Mouse (Mus musculus): ENCODE measurements around the gene 1810030O07Rik.
"Not testable (repeated sequence)": the region's sequence is repeated elsewhere in the genome, so short reads cannot be mapped to it uniquely, and the experiment has no call there.

1810030O07Rik gene

DNA sequence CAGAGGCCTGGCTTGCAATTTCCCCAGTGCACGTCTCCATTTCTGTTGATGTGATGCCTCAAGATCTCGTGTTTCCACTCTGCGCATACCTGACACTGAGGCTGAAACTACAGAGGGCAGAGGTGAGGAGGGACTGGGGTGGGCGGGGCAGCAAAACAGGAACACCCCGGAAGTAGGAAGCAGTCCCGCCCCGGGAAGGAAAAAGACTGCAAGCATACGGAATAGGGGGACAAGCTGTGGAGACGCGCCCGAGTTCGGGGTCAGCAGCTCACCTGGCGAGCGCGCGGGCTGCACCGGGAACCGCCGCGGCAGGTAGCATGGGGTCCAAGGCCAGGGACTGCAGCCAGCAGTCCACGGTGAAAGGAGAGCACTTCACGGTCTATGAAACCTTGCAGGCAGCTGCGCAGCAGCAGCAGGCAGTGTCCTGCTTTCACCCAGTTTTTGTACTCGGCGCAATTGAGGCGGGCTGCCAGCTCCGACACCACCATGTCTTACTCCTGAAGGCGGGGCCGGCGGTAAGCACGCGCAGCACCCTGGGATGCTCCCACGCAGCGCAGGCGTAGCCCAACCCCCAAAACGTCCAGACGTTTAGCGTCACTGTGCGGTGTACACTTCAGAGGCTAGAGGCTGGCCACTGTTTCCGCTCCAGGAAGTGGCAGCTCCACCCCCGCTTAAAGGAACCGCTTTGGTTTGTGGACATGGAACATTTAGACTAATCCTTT, at the start of gene 1810030O07Rik:
1810030O07Rik (minus strand) TSS at position 615 of the 722 bp plus-strand sequence.
- in situ Hi-C loops (cut with MboI), result no loop called here

DNA sequence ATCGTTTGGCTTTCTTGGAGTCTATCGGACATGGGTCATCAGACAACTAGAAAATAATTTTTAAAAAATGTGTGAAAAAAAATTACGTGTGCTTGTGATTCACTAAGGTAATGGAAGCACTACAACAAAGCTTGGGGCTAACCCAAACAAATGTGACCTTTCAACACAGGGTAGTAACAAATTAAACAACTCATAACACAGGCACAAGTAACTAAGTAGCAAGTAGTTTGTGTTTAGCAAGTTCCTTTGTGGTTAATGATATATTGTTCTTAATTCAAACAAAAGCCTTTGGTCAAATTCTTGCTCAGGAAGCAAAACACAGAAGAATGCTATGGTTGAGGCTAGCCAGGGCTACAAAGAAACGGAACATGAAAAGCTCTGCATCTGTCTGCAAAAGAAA, 42.6 kb upstream of the 1810030O07Rik start:
- in situ Hi-C loops (cut with MboI), result loop anchor here (25.0 kb wide), 1 partner anchor 396 kb away; no protein-coding TSS in a partner anchor

DNA sequence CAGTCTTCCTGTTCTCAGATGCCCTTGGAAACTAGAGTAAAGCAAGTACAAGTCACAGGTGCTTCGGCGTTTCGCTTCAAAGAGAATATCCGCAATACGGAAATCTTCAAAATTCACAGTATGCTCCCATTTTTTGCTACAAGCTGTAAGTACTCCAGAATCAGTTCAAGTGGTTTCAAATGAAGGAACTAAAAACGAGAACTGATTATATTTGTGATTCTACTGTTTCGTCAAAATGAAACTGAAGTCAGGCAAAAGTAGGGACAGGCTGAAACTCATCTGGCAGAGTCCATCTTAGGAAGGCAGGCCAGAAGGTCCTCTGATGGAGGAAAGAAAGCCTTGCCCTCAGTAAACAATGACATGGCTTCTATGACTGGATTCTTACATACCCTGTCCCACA, 40.3 kb upstream of the 1810030O07Rik start:
- in situ Hi-C loops (cut with MboI), result loop anchor here (25.0 kb wide), 1 partner anchor 399 kb away; no protein-coding TSS in a partner anchor

DNA sequence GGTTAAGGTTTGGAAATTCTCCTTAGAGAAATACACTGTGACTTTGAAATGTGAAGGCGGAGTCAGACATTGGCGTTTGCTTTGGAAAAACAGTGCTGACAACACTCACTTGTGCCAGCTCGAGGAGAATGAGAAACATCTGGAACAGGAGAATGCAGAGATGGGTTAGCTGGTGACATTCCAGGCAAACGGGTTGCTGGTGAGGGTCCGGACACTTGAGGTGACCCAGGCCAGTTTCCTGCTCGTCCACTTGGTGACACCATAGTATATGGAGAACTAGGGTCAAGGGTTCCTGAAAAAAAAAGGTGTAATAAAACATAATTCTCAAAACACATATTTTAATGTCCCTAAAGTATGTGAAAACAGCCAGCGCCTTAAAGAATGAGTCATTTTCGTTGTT, 13.4 kb upstream of the 1810030O07Rik start:
- in situ Hi-C loops (cut with MboI), result no loop called here

DNA sequence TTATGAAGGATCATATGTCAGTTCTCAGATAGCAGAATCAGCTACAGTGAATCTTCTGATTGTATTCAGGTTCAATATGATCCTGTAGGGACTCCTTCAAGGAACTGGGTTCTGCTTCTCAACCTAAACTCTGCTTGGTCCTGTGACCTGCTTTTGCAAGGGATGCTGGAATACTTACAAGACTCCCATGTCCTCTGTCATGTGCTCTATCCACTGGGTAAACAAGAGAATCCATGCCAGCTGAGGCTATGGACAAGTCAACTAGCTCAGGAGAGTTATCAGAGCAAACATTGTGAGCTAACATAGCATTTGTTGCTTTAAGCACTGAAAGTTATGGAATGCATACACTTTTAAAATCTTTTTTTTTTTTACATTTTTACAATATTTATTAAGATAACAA, 12.6 kb upstream of the 1810030O07Rik start:
- in situ Hi-C loops (cut with MboI), result no loop called here

DNA sequence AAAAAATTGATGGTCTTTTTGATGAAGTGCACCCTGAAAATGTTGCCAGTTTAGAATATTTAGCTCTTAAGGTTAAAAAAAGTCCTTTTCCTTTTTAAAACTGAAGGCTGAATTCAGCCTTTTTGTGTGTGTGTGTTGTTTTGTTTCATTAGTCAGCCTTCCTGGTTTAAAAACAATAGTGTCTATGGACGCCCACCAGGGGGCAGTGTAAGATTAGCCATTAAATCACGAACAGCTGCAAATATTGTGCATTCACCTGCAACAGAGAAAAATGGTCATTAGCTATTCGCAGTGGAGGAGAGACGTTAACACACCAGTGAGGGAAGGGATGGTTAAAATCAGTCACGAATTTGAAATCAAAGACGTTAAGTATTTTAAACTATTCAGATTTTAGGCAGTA, 3.9 kb upstream of the 1810030O07Rik start:
- in situ Hi-C loops (cut with MboI), result no loop called here

DNA sequence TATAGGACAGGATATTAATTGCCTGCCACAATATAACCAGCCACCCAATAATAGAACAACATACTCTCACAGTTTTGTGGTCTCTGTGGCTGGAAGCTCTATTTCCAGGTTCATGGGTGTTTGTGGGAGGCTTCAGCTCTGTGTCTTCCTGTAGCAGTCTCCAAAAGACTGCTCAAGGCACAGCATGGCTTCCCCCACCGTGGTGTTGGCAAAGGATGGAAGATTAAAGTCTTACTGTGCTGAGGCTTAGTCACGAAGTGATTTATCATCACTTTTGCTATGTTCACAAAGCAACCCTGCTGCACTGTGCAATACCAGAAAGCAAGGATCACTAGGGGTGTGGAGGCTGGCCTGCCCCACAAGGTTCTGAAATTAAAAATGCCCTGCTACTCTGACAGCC, 19.6 kb downstream of the 1810030O07Rik start:
- in situ Hi-C loops (cut with MboI), result no loop called here

DNA sequence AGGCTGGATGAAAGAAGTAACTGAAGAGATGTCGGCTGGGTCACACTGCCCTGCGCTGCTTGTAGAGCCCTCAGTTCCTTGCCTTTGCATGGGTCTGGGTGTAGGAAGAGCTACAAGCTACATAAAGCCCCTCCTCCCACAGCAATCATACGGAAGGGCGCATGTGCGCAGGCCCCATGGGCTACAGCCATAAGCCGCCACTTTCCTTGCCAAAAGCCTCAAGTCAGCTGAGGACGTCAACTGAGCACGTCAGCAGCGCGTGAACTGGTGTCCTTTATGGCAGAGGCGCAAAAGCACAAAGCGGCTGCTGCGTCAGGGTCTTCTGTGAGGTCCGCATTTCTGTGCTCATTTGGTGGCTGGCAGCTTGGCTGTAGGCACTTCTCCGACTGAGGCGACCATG, 21.6 kb downstream of the 1810030O07Rik start:
- in situ Hi-C loops (cut with MboI), result no loop called here

DNA sequence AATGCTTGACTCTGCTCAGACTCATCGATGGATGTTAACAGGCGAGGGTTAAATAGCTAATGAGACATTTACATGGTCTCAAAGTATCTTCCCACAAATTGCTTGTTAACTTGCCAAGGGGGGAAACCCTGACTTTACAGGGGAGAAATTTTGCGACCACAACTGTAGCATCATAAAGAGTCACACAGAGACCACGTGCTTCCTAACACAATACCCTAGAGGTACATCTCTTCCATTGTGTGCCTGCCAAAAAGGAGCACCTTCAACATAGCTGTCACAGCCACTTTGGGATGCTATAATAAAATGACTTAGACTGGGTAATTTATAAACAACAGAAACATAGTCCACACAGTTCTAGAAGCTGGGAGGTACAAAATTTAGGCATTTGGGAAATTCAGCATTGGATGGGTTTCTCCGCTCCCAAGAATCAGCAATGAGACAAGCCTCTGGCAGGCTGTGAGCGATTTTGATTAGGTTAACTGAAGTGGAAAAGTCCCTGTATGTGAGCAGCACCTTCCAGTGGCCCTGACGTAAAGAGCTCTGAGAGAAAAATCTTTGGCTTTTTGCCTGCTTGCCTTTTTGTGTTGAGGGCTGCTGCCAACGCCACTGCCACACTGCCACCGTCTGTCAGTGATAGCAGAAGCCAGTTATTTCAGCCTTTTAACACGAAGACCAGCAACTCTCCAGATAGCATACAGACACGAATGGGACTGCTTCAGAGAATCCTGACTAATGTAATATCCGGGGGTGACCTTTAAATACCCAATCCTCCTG, 27.8 kb downstream of the 1810030O07Rik start:
- in situ Hi-C loops (cut with MboI), result no loop called here

DNA sequence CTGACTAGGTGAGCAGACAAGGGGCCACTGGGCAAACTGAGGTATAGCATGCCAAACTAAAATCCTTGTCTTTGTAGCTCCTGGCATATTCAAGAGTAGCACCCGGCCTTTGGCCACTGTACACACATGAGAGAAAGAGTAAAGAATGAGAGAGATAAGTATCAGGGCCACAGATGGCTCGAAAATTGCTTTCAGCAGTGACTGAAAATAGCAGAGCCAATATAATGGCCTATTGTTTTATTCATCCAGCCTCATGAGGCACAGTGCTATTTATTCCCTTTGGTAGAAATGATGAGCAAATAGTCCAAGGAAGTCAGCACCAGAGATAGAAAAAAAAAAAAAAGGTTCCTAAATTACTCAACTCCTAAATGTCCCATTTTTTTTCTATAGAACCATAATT, 28.5 kb downstream of the 1810030O07Rik start:
- in situ Hi-C loops (cut with MboI), result no loop called here

DNA sequence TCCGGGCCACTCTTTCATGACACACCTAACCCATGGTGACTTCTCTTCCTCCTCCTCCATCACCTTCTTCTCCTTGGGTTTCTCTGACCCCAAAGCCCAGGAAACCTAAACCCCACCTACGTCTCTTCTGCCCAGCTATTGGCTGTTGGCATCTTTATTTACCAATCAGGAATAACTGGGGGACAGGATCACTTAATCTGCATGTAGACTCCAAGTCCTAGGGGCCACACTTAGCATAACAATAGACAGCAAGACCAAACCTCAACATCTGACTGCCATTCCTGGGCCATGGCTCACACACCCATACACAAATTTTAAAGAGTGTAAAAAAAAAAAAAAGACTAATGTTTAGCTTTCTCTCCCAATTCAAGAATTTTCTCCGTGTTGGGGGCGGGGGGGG, 48.3 kb downstream of the 1810030O07Rik start:
- in situ Hi-C loops (cut with MboI), result no loop called here

DNA sequence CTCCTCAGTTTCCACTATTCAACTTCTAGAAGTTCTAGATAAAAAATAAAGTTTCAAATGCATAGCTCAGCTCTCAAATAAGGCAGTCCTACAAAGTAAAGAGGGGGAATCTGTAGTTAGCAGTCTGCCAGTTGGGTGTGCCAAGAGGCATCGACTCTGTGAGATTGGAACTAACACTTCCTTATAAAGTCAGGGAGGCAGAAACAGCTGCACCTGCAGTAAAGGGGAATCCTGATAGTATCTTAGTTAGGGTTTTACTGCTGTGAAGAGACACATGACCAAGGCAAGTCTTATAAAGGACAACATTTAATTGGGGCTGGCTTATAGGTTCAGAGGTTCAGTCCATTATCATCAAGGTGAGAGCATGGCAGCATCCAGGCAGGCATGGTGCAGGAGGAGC, 61.1 kb downstream of the 1810030O07Rik start:
- in situ Hi-C loops (cut with MboI), result not testable (repeated sequence)

DNA sequence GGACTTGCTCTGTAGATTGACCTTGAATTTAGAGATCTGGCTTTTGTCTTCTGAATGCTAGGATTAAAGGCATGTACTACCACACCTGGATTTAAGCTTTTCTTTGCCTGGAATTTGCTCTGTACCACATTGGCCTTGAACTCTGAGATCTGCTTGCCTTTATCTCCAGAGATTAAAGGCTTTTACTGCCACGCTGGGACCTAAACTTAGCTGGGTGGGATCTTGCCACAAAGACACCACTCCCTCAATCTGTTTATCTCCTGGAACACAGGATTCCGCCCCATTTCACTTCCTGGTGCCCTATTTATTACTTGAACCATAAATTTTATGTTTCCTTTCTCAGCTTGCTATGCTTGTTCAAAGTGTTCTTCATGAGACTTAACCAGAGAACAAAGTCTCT, 62.3 kb downstream of the 1810030O07Rik start:
- in situ Hi-C loops (cut with MboI), result no loop called here

DNA sequence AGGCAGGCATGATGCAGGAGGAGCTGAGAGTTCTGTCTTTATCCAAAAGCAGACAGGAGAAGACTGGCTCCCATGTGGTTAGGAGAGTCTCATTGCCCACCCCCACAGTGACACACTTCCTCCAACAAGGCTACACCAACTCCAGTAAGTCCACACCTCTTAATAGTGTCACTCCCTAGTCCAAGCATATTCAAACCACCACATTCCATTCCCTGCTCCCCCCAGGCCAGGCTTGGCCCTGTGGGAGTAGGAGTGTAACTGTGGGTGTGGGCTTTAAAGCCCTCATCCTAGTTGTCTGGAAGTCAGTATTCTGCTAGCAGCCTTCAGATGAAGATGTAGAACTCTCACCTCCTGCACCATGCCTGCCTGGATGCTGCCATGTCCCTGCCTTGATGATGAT, 62.9 kb downstream of the 1810030O07Rik start:
- in situ Hi-C loops (cut with MboI), result not testable (repeated sequence)
